Mouse (Mus musculus) liver, embryonic 14.5 days (tissue): ENCODE data around the gene Trank1. TPM values are rescaled to one million over a fixed set of nuclear protein-coding genes. Genes with fewer than 3 reads are reported as not detected.

Experiments
- ATAC-seq: fragments of 200-750 bp; cut with Nextera tagmentation; 2 replicates; pipeline ENCODE4 v1.8.0; 2017; ENCODE audit warnings: moderate number of reproducible peaks, mild to moderate bottlenecking, moderate library complexity; ENCODE audit not compliant: insufficient read depth
- DNase-seq, 3 experiments: peaks; one replicate each; pipeline ENCODE4 v3.0.0-alpha.2; 2012 to 2013; ENCODE audit warnings: low read depth in 3 of 3, low spot score in 3 of 3
- H3K27ac ChIP-seq: fragments of 300-500 bp; sonication (generic); 2 replicates; pipeline ENCODE4 v1.5.1; 2014; ENCODE audit warnings: moderate library complexity, mild to moderate bottlenecking, control low read depth, inconsistent platforms
- H3K27me3 ChIP-seq: fragments of 300-500 bp; sonication (generic); 2 replicates; pipeline ENCODE4 v1.6.1; 2014; ENCODE audit warnings: mild to moderate bottlenecking, low read length, moderate library complexity; ENCODE audit not compliant: control insufficient read depth, insufficient read depth
- H3K36me3 ChIP-seq: fragments of 300-500 bp; sonication (generic); replicated peaks from 2 replicates; pipeline ENCODE4 v1.6.1; 2014; ENCODE audit warnings: low read depth; ENCODE audit not compliant: control insufficient read depth, insufficient read depth
- H3K4me1 ChIP-seq, 2 experiments: fragments of 200-500 bp in 1 of 2; fragments of 300-500 bp in 1 of 2; sonication (generic) in 1 of 2; replicated peaks; 2 replicates each; pipeline ENCODE4 v1.6.1; 2012 to 2014; ENCODE audit warnings: antibody characterized with exemption in 1 of 2, inconsistent platforms in 1 of 2, low read length in 1 of 2; ENCODE audit not compliant: control insufficient read depth in 2 of 2, insufficient read depth in 2 of 2
- H3K4me2 ChIP-seq: fragments of 300-500 bp; sonication (generic); 2 replicates; pipeline ENCODE4 v1.6.1; 2014; ENCODE audit warnings: low read depth, mild to moderate bottlenecking, control low read depth, moderate library complexity
- H3K4me3 ChIP-seq, 2 experiments: fragments of 200-500 bp in 1 of 2; fragments of 300-500 bp in 1 of 2; sonication (generic) in 1 of 2; 2 replicates each; pipeline ENCODE4 v1.5.1; 2012 to 2014; ENCODE audit warnings: low read depth in 2 of 2, low read length in 2 of 2, mild to moderate bottlenecking in 2 of 2, control low read depth in 1 of 2, inconsistent platforms in 1 of 2, moderate library complexity in 1 of 2; ENCODE audit not compliant: insufficient read depth in 1 of 2
- H3K9ac ChIP-seq: fragments of 300-500 bp; sonication (generic); replicated peaks from 2 replicates; pipeline ENCODE4 v1.6.1; 2014; ENCODE audit warnings: mild to moderate bottlenecking, control low read depth, moderate library complexity
- H3K9me3 ChIP-seq: fragments of 300-500 bp; sonication (generic); 2 replicates; pipeline ENCODE4 v1.6.1; 2016; ENCODE audit warnings: low read length, mixed read lengths; ENCODE audit not compliant: control insufficient read depth
- CTCF ChIP-seq: IDR thresholded peaks from 2 replicates; pipeline ENCODE4 v1.5.1; 2016; ENCODE audit warnings: antibody characterized with exemption, low read depth, control low read depth
- EP300 ChIP-seq: IDR thresholded peaks from 2 replicates; pipeline ENCODE4 v1.6.1; 2016; ENCODE audit warnings: antibody characterized with exemption, low read depth
- WGBS: fragments of 180-500 bp; shearing (Covaris S2); extraction: QIAGEN DNeasy Blood & Tissue Kit; methylation state at CpG from one replicate; pipeline ENCODE4 v1.1.7; 2014; ENCODE audit not compliant: insufficient replicate concordance; 5-methylcytosine and 5-hydroxymethylcytosine counted together
- polyA plus RNA-seq, 2 experiments: library from polyadenylated mRNA; depleted of rRNA in 1 of 2; stranded (reverse) in 1 of 2; unstranded in 1 of 2; fragments of >200 nt; fragmentation: Nextera tagmentation in 1 of 2; extraction: Ambion mirVana in 1 of 2; gene quantifications; 2 replicates each; pipeline versions ENCODE4 v1.2.1 to v1.2.3; 2012 to 2014

Trank1 gene
- polyA plus RNA-seq, 2 experiments = 0.02 TPM; not detected in 1

DNA sequence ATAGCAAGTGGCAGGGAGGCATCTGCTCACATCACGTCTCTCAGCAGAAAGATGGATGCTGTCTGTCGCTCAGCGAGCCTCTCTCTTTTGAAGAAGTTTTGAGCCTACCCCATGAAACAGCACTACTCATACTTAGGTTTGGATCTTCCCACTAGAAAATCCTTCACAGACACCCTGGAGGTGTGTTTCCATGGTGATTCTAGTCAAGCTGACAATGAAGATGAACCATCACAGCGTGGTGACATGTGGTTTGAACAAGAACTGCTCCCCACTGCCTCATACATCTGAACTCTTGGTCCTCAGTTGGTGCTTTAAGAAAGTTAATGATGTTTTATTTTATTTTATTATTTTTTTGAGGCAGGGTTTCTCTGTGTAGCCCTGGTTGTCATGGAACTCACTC is 114.4 kb downstream of the Trank1 start:
- no peaks in the 10 kb centered on the region for H3K36me3 ChIP-seq
- no peak overlapping the region for H3K27ac ChIP-seq
- WGBS = 72% methylated on average over 4 of the region's 4 CpGs
- ATAC-seq (no peak), DNase-seq (no peak)
- H3K27me3 ChIP-seq = no peaks in the 10 kb centered on the region
- TF ChIP-seq EP300 = no peak
- no peak for TF ChIP-seq CTCF
- no peak overlapping the region for H3K9ac ChIP-seq
- H3K4me3 ChIP-seq = no peak overlapping the region
- no peaks in the 10 kb centered on the region for H3K4me1 ChIP-seq
- H3K4me2 ChIP-seq = no peak overlapping the region
- no peaks in the 10 kb centered on the region for H3K9me3 ChIP-seq

- 63% methylated on average over 9 of the region's 9 CpGs for WGBS
- no peaks in the 10 kb centered on the region for H3K4me1 ChIP-seq
- H3K4me3 ChIP-seq = no peak overlapping the region
- no peaks in the 10 kb centered on the region for H3K36me3 ChIP-seq
- no peak for DNase-seq
- H3K4me2 ChIP-seq = no peak overlapping the region
- H3K9ac ChIP-seq = no peak overlapping the region
- no peaks in the 10 kb centered on the region for H3K9me3 ChIP-seq
- TF ChIP-seq EP300 (no peak), CTCF (peak; percentile 30)
- ATAC-seq = no peak
- no peaks in the 10 kb centered on the region for H3K27me3 ChIP-seq
- H3K27ac ChIP-seq = no peak overlapping the region
Observed at GRCm38 (mm10) chr9:111427891-111428555, 116.5 kb downstream of the Trank1 start.

DNA sequence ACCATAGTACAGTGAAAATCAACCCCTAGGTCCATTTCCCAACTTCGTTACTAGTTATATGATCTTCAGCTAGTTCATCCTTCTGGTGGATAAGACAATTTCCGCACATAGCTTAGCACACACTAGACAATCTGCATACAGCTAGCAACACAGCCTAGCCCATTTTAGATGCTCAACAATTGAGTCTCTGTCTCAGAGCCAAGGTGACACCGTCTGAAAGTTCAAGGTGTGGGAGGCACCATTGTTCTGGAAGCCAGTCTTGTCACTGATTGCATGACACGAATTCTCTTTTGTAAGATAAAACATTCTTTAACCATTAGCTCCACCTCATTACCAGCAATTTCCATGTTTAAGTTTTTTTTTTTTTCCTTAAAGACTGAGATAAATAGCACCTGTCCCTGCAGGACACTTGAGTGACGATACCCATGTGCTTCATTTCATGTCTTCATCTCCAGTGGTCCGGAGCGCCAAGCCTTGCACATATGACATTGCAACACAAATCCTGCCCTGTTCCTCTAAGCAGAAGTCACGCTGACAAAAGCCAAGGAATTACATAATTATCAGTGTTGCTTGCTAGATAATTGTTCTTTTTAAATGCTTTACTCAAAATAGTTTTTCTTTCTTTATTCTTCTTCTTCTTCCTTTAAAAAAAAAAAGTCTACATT is 117.3 kb downstream of the Trank1 start:
- DNase-seq = no peak
- H3K4me3 ChIP-seq = no peak overlapping the region
- no peaks in the 10 kb centered on the region for H3K27me3 ChIP-seq
- H3K27ac ChIP-seq = no peak overlapping the region
- H3K4me2 ChIP-seq = no peak overlapping the region
- H3K9me3 ChIP-seq = no peaks in the 10 kb centered on the region
- ATAC-seq = no peak
- H3K4me1 ChIP-seq = no peaks in the 10 kb centered on the region
- H3K36me3 ChIP-seq = no peaks in the 10 kb centered on the region
- no peak overlapping the region for H3K9ac ChIP-seq
- WGBS = 59% methylated on average over 8 of the region's 8 CpGs
- TF ChIP-seq EP300 (no peak), CTCF (no peak)

GRCm38 (mm10) chr9:111429363-111429750 is 117.8 kb downstream of the Trank1 start:
- Histone ChIP-seq H3K27ac (no peak overlapping the region), H3K36me3 (no peaks in the 10 kb centered on the region), H3K27me3 (no peaks in the 10 kb centered on the region), H3K4me3 (no peak overlapping the region), H3K9me3 (no peaks in the 10 kb centered on the region), H3K4me1 (no peaks in the 10 kb centered on the region), H3K4me2 (no peak overlapping the region), H3K9ac (no peak overlapping the region)
- ATAC-seq (no peak), DNase-seq (no peak)
- no peak for TF ChIP-seq EP300
- no peak for TF ChIP-seq CTCF
- WGBS = 50% methylated on average over 2 of the region's 2 CpGs

- no peak for TF ChIP-seq EP300
- TF ChIP-seq CTCF = no peak
- WGBS = 45% methylated on average over 2 of the region's 2 CpGs
- DNase-seq (no peak), ATAC-seq (no peak)
- no peak overlapping the region for H3K4me2 ChIP-seq
- no peaks in the 10 kb centered on the region for H3K4me1 ChIP-seq
- no peak overlapping the region for H3K27ac ChIP-seq
- H3K9me3 ChIP-seq = no peaks in the 10 kb centered on the region
- H3K36me3 ChIP-seq = no peaks in the 10 kb centered on the region
- no peak overlapping the region for H3K9ac ChIP-seq
- no peak overlapping the region for H3K4me3 ChIP-seq
- H3K27me3 ChIP-seq = peaks cover 21% of the 10 kb centered on the region
Observed at GRCm38 (mm10) chr9:111435429-111435828, 123.9 kb downstream of the Trank1 start.
